Mouse (Mus musculus) adrenal gland, postnatal 10 days (tissue): Measurements from ENCODE around the gene Pop4. TPM values are rescaled to one million over a fixed set of nuclear protein-coding genes. Genes with fewer than 3 reads are reported as not detected.

Experiments used
- DNase-seq: peaks from one replicate; pipeline ENCODE4 v3.0.0; 2021; ENCODE audit warnings: mixed read lengths
- total RNA-seq, 2 experiments: library from RNA; stranded (reverse); gene quantifications; 2 replicates each; pipeline ENCODE4 v1.2.3; 2021

Pop4 gene
- total RNA-seq, 2 experiments from 2014 or later, result 34.4 to 37.7 TPM

DNA sequence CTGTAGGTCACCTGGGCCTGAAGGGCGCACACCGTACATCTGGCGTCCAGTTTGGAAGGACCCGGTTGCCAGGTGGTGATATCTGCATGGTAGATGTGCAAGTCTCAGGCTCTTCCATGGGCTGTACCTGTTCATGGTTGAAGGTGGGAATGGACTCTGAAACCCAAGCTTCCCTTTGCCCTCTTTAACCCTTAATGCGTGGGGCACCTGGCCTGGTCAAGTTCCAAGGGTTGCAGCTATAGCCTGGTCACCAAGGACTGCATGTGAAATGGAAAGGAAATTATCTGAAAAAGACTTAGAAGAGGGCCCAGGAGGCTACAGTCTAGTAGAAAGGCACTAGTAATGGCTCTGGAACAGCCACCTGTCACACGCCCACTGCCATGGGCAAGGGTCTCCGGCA is 50.4 kb downstream of the Pop4 start:
- no peak for DNase-seq

DNA sequence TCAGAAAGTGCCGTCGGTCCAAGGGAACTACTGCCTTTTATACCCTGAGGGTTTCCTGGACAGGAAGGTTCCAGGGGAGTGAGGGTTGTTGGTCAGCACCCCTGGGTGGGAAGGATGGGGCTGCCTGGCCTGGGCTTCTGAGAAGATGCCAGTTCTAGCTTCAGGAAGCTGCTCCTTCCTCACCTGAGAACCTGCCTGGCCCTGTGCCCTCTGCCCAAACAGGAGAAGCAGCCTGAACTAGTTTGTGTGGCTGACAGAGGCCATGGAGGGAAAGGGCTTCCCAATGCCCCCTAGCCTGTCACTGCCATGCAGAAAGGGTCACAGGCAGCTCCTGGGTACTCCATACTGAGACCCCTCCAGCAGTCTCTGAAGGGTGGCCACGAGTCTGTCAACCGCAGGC is 51.7 kb downstream of the Pop4 start:
- DNase-seq, result no peak

- no peak for DNase-seq
Observed at GRCm38 (mm10) chr7:38218631-38219367, 52.4 kb downstream of the Pop4 start.

- DNase-seq, result peak; percentile 89
Observed at GRCm38 (mm10) chr7:38217417-38218171, 53.6 kb downstream of the Pop4 start.

GRCm38 (mm10) chr7:38215697-38216096 is 55.5 kb downstream of the Pop4 start:
- no peak for DNase-seq

- DNase-seq, result no peak
Observed at GRCm38 (mm10) chr7:38215281-38215680, 55.9 kb downstream of the Pop4 start.

DNA sequence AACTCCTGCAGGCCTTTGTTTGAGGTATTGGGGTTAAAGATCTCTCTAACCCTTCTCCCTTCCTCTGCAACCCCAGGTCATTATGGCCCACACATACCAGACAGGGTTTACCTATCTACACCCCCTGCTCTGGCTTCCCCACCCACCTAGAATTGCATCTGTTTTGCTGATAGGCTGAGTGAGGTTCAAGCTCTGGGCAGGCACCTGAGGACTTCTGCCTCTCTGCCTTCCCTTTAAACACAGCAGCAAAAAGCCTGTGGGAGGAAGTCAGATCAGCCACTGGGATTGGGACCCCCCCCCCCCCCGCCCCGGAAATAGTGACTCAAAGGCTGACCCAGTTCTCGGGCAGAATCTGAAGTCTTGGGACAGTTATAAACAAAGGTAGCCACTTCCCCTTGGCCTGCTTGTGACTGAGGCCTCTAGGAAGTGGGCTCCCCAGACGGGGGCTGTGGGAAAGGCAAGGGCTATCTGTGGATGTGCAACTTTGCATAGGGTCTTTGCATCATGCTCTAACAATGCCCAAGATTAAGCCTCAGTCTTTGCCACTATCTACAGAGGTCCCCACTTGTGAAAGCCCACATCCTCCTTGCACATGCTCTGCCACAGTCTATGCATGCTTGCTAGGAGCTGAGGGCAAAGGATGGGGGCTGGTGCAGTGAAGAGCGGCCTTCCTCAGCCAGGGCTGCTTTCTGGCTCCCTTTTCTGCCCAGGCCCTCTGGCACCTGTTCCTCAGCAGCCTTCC is 56.6 kb downstream of the Pop4 start:
- no peak for DNase-seq

GRCm38 (mm10) chr7:38212651-38213062 is 58.6 kb downstream of the Pop4 start:
- peak; percentile 39 for DNase-seq

Other genes with a start within 250 kb of the Pop4 start
- gene Uri1, start 247.9 kb downstream of the Pop4 start, total RNA-seq, result 10 to 100 TPM; 53.5 to 56.7 TPM
- 10 to 100 TPM; 10.0 to 10.8 TPM for gene Ccne1, start 163.9 kb downstream of the Pop4 start, total RNA-seq
- gene 1600014C10Rik, start 88.2 kb downstream of the Pop4 start, total RNA-seq, result 10 to 100 TPM; 45.5 to 58.0 TPM
- 1 to 10 TPM; 4.2 to 6.1 TPM for gene Plekhf1, start 43.4 kb downstream of the Pop4 start, total RNA-seq